Mouse (Mus musculus): Measurements from ENCODE around the gene Cox11.
A peak's percentile ranks its signal among the peaks of the same experiment; 100 is the strongest.

The Cox11 gene

GRCm38 (mm10) chr11:90665161-90665560, 27.2 kb downstream of the Cox11 start:
- DNase-seq: peak; percentile 62 to 82

- no peak for DNase-seq
Measured at GRCm38 (mm10) chr11:90666144-90666757, 28.3 kb downstream of the Cox11 start.

- DNase-seq: no peak
Measured at GRCm38 (mm10) chr11:90666916-90667315, 28.9 kb downstream of the Cox11 start.

- no peak for DNase-seq
Measured at GRCm38 (mm10) chr11:90667325-90667724, 29.4 kb downstream of the Cox11 start.

- DNase-seq: no peak
Measured at GRCm38 (mm10) chr11:90675479-90676110, 37.6 kb downstream of the Cox11 start.

GRCm38 (mm10) chr11:90677027-90677426, 39.1 kb downstream of the Cox11 start:
- DNase-seq: no peak

- DNase-seq: no peak
Measured at GRCm38 (mm10) chr11:90677771-90678288, 39.9 kb downstream of the Cox11 start.

- DNase-seq: no peak
Measured at GRCm38 (mm10) chr11:90678582-90678981, 40.6 kb downstream of the Cox11 start.

- no peak for DNase-seq
Measured at GRCm38 (mm10) chr11:90681171-90681570, 43.2 kb downstream of the Cox11 start.

GRCm38 (mm10) chr11:90684765-90685164, 46.8 kb downstream of the Cox11 start:
- no peak for DNase-seq

- no peak for DNase-seq
Measured at GRCm38 (mm10) chr11:90685196-90685595, 47.2 kb downstream of the Cox11 start.

GRCm38 (mm10) chr11:90686287-90687025, 48.5 kb downstream of the Cox11 start:
- no peak for DNase-seq

- DNase-seq: no peak
Measured at GRCm38 (mm10) chr11:90687040-90687439, 49.1 kb downstream of the Cox11 start.

GRCm38 (mm10) chr11:90687460-90688416, 49.8 kb downstream of the Cox11 start, which contains the start of gene Tom1l1:
TSS of gene Tom1l1 (minus strand) at chr11:90688366.
- DNase-seq: peak; percentile 80 to 87

- no peak for DNase-seq
Measured at GRCm38 (mm10) chr11:90690361-90690760, 52.4 kb downstream of the Cox11 start.

- no peak for DNase-seq
Measured at GRCm38 (mm10) chr11:90694206-90694605, 56.2 kb downstream of the Cox11 start.
